10 mouse cellular contexts compared by ENCODE assay signal in genomic region chr5:35680958-35681357, GRCm38 (mm10). TPM values are rescaled to one million over a fixed set of nuclear protein-coding genes. Genes with fewer than 3 reads are reported as not detected.
DNase-seq lines count a peak whose midpoint lies in the region; ATAC-seq and TF ChIP-seq lines count a peak whose summit lies in the region.
"Had no signal": no experiment of that assay in that cellular context is flagged by ENCODE, and none has a peak within 500 bp of the region (broad histone marks: within the 10 kb centered on the region; RNA-seq: fewer than 3 reads in every experiment).

No protein-coding gene starts in this region.

- no peak overlapping the region for H3K9ac ChIP-seq in hindbrain, embryonic 15.5 days
- H3K9ac ChIP-seq in hindbrain, embryonic 14.5 days, result no peak overlapping the region
- H3K9ac ChIP-seq: limb, embryonic 13.5 days had no signal

- H3K4me1 ChIP-seq in hindbrain, embryonic 15.5 days (replicated peaks), result peaks cover 8% of the 10 kb centered on the region
- H3K4me1 ChIP-seq in hindbrain, embryonic 14.5 days (replicated peaks; ENCODE audit: control insufficient read depth, insufficient read depth, low read length), result 0 out of 2 replicates have a peak, but pooled peaks cover 5% of the 10 kb centered on the region
- H3K4me1 ChIP-seq in bone marrow macrophage, adult 2 months (ENCODE audit: control insufficient read depth, insufficient read depth, low read length), result peaks cover 8% of the 10 kb centered on the region

- H3K4me2 ChIP-seq in hindbrain, embryonic 15.5 days, result no peak overlapping the region
- no peak overlapping the region for H3K4me2 ChIP-seq in hindbrain, embryonic 14.5 days (replicated peaks)
- H3K4me2 ChIP-seq: limb, embryonic 13.5 days had no signal

- H3K27me3 ChIP-seq in hindbrain, embryonic 15.5 days, result peaks cover 38% of the 10 kb centered on the region
- H3K27me3 ChIP-seq in hindbrain, embryonic 14.5 days (ENCODE audit: control insufficient read depth, insufficient read depth, low read length), result peaks cover 41% of the 10 kb centered on the region

- ATAC-seq in hindbrain, embryonic 15.5 days (ENCODE audit: low FRiP score, low read depth), result 0 out of 2 replicates have a peak, but pooled peaks have one; percentile 38
- no peak for ATAC-seq in hindbrain, embryonic 14.5 days (ENCODE audit: low FRiP score)
- ATAC-seq: forebrain, embryonic 14.5 days had no signal

- no peak for TF ChIP-seq POLR2A in bone marrow macrophage, adult 2 months (IDR thresholded peaks at IDR 0.05; ENCODE audit: borderline replicate concordance, low read depth, low read length)

- H3K4me3 ChIP-seq in hindbrain, embryonic 15.5 days, result no peak overlapping the region
- no peak overlapping the region for H3K4me3 ChIP-seq in hindbrain, embryonic 14.5 days (replicated peaks; ENCODE audit: low read length)
- no peak overlapping the region for H3K4me3 ChIP-seq in bone marrow macrophage, adult 2 months (ENCODE audit: insufficient read depth, low read length)
- H3K4me3 ChIP-seq: limb, embryonic 13.5 days had no signal

- 81% methylated on average over 2 of the region's 2 CpGs for WGBS in hindbrain, embryonic 15.5 days
- WGBS in hindbrain, embryonic 14.5 days, result 70% methylated on average over 2 of the region's 2 CpGs

- no peak for DNase-seq in hindbrain, embryonic 14.5 days (ENCODE audit: low spot score)
- peak; percentile 75 for DNase-seq in 3T3-L1 (ENCODE audit: low read depth, low spot score)
- DNase-seq in kidney, postnatal 4 days, result peak; percentile 79 to 85
- no peak for DNase-seq in natural killer cell, adult 2 months (ENCODE audit: low spot score in 2 of 2)
- DNase-seq in thymus, postnatal 10 days (ENCODE audit: low spot score in 2 of 2), result no peak
- no peak for DNase-seq in spleen, postnatal 4 days (ENCODE audit: low spot score in 2 of 2)

- TF ChIP-seq CTCF in bone marrow macrophage, adult 2 months (IDR thresholded peaks at IDR 0.05; ENCODE audit: low read depth, low read length), result peak; percentile 30

- no peaks in the 10 kb centered on the region for H3K36me3 ChIP-seq in hindbrain, embryonic 15.5 days
- no peaks in the 10 kb centered on the region for H3K36me3 ChIP-seq in hindbrain, embryonic 14.5 days (replicated peaks; ENCODE audit: control insufficient read depth, insufficient read depth)
- H3K36me3 ChIP-seq: limb, embryonic 13.5 days had no signal

- H3K27ac ChIP-seq in hindbrain, embryonic 15.5 days (replicated peaks), result no peak overlapping the region
- H3K27ac ChIP-seq in hindbrain, embryonic 14.5 days, result no peak overlapping the region
- H3K27ac ChIP-seq in bone marrow macrophage, adult 2 months (ENCODE audit: insufficient read depth, low read depth, low read length), result no peak overlapping the region
- H3K27ac ChIP-seq: limb, embryonic 13.5 days had no signal

- H3K9me3 ChIP-seq in hindbrain, embryonic 15.5 days, result no peaks in the 10 kb centered on the region
- H3K9me3 ChIP-seq in hindbrain, embryonic 14.5 days (ENCODE audit: control insufficient read depth, low read length), result no peaks in the 10 kb centered on the region
- H3K9me3 ChIP-seq: limb, embryonic 13.5 days had no signal

RNA-seq across cellular contexts. Expression of gene Htra3, which starts 1.4 kb away (rescaled TPM):
- polyA plus RNA-seq in hindbrain, embryonic 15.5 days (2015; fragmentation: Nextera tagmentation; extraction: Ambion mirVana), result 15.8 and 19.3 TPM in 2 replicates
- polyA plus RNA-seq in hindbrain, embryonic 14.5 days (2014; fragmentation: Nextera tagmentation; extraction: Ambion mirVana), result 17.2 and 18.1 TPM in 2 replicates
- polyA plus RNA-seq in bone marrow macrophage, adult 2 months (2012; ENCODE audit: insufficient read depth, insufficient read length, missing spikeins), result 0.98 and 1.1 TPM in 2 replicates

RNA-seq across cellular contexts. Expression of gene Sh3tc1, which starts 58.8 kb away (rescaled TPM):
- polyA plus RNA-seq in hindbrain, embryonic 15.5 days (2015; fragmentation: Nextera tagmentation; extraction: Ambion mirVana), result 2.9 and 3.8 TPM in 2 replicates
- 2.5 and 3.0 TPM in 2 replicates for polyA plus RNA-seq in hindbrain, embryonic 14.5 days (2014; fragmentation: Nextera tagmentation; extraction: Ambion mirVana)
- 18.2 and 23.0 TPM in 2 replicates for polyA plus RNA-seq in bone marrow macrophage, adult 2 months (2012; ENCODE audit: insufficient read depth, insufficient read length, missing spikeins)

Comparison
In these comparisons a context has a peak if more than half of its experiments do, and no peak if none do; other contexts are left out.
1. DNase-seq: peak in 3T3-L1 (single experiment) and kidney, postnatal 4 days (2 of 2); none in hindbrain, embryonic 14.5 days (single experiment), natural killer cell, adult 2 months (0 of 2), thymus, postnatal 10 days (0 of 2) and spleen, postnatal 4 days (0 of 2).